Mouse (Mus musculus): ENCODE results near the gene Kcnt1. TPM values are rescaled to one million over a fixed set of nuclear protein-coding genes. Genes with fewer than 3 reads are reported as not detected.

Gene Kcnt1
- polyA plus RNA-seq, 1 experiment from 2014 or later: 0.32 TPM

GRCm38 (mm10) chr2:25918408-25918807, 54.9 kb downstream of the Kcnt1 start:
- ATAC-seq (ENCODE audit: insufficient number of reproducible peaks, low FRiP score, low TSS enrichment, low read depth): no peak

GRCm38 (mm10) chr2:25919972-25920371, 56.4 kb downstream of the Kcnt1 start:
- no peak overlapping the region for H3K27ac ChIP-seq (replicated peaks)
- 0 out of 2 replicates have a peak, but pooled peaks cover 9% of the 10 kb centered on the region for H3K4me1 ChIP-seq
- H3K27me3 ChIP-seq: no peaks in the 10 kb centered on the region
- H3K9me3 ChIP-seq (replicated peaks): no peaks in the 10 kb centered on the region
- H3K36me3 ChIP-seq: peaks cover 8% of the 10 kb centered on the region; the same call in 1 of the 2 replicates
- H3K4me3 ChIP-seq (replicated peaks): no peak overlapping the region
- no peak for ATAC-seq (ENCODE audit: insufficient number of reproducible peaks, low FRiP score, low TSS enrichment, low read depth)
- no peak overlapping the region for H3K4me2 ChIP-seq (replicated peaks)
- WGBS: 47% methylated on average over 3 of the region's 3 CpGs
- H3K9ac ChIP-seq: no peak overlapping the region

More at GRCm38 (mm10) chr2:25918408-25918807, 54.9 kb downstream of the Kcnt1 start:
- H3K4me1 ChIP-seq: 0 out of 2 replicates have a peak, but pooled peaks cover 9% of the 10 kb centered on the region
- WGBS: 83% methylated on average over 2 of the region's 2 CpGs
- H3K27me3 ChIP-seq: no peaks in the 10 kb centered on the region
- no peaks in the 10 kb centered on the region for H3K36me3 ChIP-seq
- H3K4me3 ChIP-seq (replicated peaks): no peak overlapping the region
- H3K9me3 ChIP-seq (replicated peaks): no peaks in the 10 kb centered on the region
- no peak overlapping the region for H3K9ac ChIP-seq
- no peak overlapping the region for H3K4me2 ChIP-seq (replicated peaks)
- no peak overlapping the region for H3K27ac ChIP-seq (replicated peaks)

GRCm38 (mm10) chr2:25923799-25924198, 60.3 kb downstream of the Kcnt1 start:
- H3K4me1 ChIP-seq: 0 out of 2 replicates have a peak, but pooled peaks cover 9% of the 10 kb centered on the region
- ATAC-seq (ENCODE audit: insufficient number of reproducible peaks, low FRiP score, low TSS enrichment, low read depth): no peak
- no peaks in the 10 kb centered on the region for H3K9me3 ChIP-seq (replicated peaks)
- peaks cover 31% of the 10 kb centered on the region for H3K36me3 ChIP-seq
- H3K4me3 ChIP-seq (replicated peaks): no peak overlapping the region
- no peaks in the 10 kb centered on the region for H3K27me3 ChIP-seq
- no peak overlapping the region for H3K9ac ChIP-seq
- no peak overlapping the region for H3K27ac ChIP-seq (replicated peaks)
- H3K4me2 ChIP-seq (replicated peaks): no peak overlapping the region
- WGBS: 80% methylated on average over 2 of the region's 2 CpGs

- WGBS: 86% methylated on average over 4 of the region's 4 CpGs
Observed at GRCm38 (mm10) chr2:25924934-25925333, 61.4 kb downstream of the Kcnt1 start.

GRCm38 (mm10) chr2:25927821-25928220, 64.3 kb downstream of the Kcnt1 start:
- H3K4me2 ChIP-seq (replicated peaks): no peak overlapping the region
- 88% methylated on average over 7 of the region's 7 CpGs for WGBS
- no peak overlapping the region for H3K9ac ChIP-seq
- no peaks in the 10 kb centered on the region for H3K9me3 ChIP-seq (replicated peaks)
- no peaks in the 10 kb centered on the region for H3K27me3 ChIP-seq
- peaks cover 63% of the 10 kb centered on the region for H3K36me3 ChIP-seq
- H3K4me3 ChIP-seq (replicated peaks): no peak overlapping the region
- no peaks in the 10 kb centered on the region for H3K4me1 ChIP-seq
- no peak overlapping the region for H3K27ac ChIP-seq (replicated peaks)
- no peak for ATAC-seq (ENCODE audit: insufficient number of reproducible peaks, low FRiP score, low TSS enrichment, low read depth)

More at GRCm38 (mm10) chr2:25924934-25925333, 61.4 kb downstream of the Kcnt1 start:
- Histone ChIP-seq H3K36me3 (peaks cover 38% of the 10 kb centered on the region), H3K4me3 (replicated peaks) (no peak overlapping the region), H3K4me2 (replicated peaks) (no peak overlapping the region), H3K27ac (replicated peaks) (no peak overlapping the region), H3K27me3 (no peaks in the 10 kb centered on the region), H3K9ac (no peak overlapping the region), H3K9me3 (replicated peaks) (no peaks in the 10 kb centered on the region), H3K4me1 (0 out of 2 replicates have a peak, but pooled peaks cover 7% of the 10 kb centered on the region)
- ATAC-seq (ENCODE audit: insufficient number of reproducible peaks, low FRiP score, low TSS enrichment, low read depth): no peak

- Histone ChIP-seq H3K36me3 (peaks cover 83% of the 10 kb centered on the region), H3K27ac (replicated peaks) (no peak overlapping the region), H3K4me2 (replicated peaks) (no peak overlapping the region), H3K27me3 (no peaks in the 10 kb centered on the region), H3K9ac (no peak overlapping the region), H3K4me1 (no peaks in the 10 kb centered on the region), H3K4me3 (replicated peaks) (no peak overlapping the region), H3K9me3 (replicated peaks) (no peaks in the 10 kb centered on the region)
- 77% methylated on average over 6 of the region's 6 CpGs for WGBS
- no peak for ATAC-seq (ENCODE audit: insufficient number of reproducible peaks, low FRiP score, low TSS enrichment, low read depth)
Observed at GRCm38 (mm10) chr2:25931249-25931859, 67.8 kb downstream of the Kcnt1 start.

GRCm38 (mm10) chr2:25940503-25940902, 77.0 kb downstream of the Kcnt1 start:
- ATAC-seq (ENCODE audit: insufficient number of reproducible peaks, low FRiP score, low TSS enrichment, low read depth): no peak
- no peak overlapping the region for H3K27ac ChIP-seq (replicated peaks)
- H3K36me3 ChIP-seq: peaks cover 84% of the 10 kb centered on the region
- no peak overlapping the region for H3K4me2 ChIP-seq (replicated peaks)
- H3K27me3 ChIP-seq: no peaks in the 10 kb centered on the region
- H3K4me3 ChIP-seq (replicated peaks): no peak overlapping the region
- no peak overlapping the region for H3K9ac ChIP-seq
- H3K4me1 ChIP-seq: no peaks in the 10 kb centered on the region
- 83% methylated on average over 6 of the region's 6 CpGs for WGBS
- H3K9me3 ChIP-seq (replicated peaks): no peaks in the 10 kb centered on the region

- H3K9ac ChIP-seq: no peak overlapping the region
- H3K4me3 ChIP-seq (replicated peaks): no peak overlapping the region
- no peaks in the 10 kb centered on the region for H3K27me3 ChIP-seq
- H3K36me3 ChIP-seq: peaks cover 60% of the 10 kb centered on the region
- H3K27ac ChIP-seq (replicated peaks): no peak overlapping the region
- WGBS: 77% methylated on average over 2 of the region's 2 CpGs
- no peak overlapping the region for H3K4me2 ChIP-seq (replicated peaks)
- H3K4me1 ChIP-seq: no peaks in the 10 kb centered on the region
- H3K9me3 ChIP-seq (replicated peaks): no peaks in the 10 kb centered on the region
- no peak for ATAC-seq (ENCODE audit: insufficient number of reproducible peaks, low FRiP score, low TSS enrichment, low read depth)
Observed at GRCm38 (mm10) chr2:25943822-25944221, 80.3 kb downstream of the Kcnt1 start.

- H3K4me2 ChIP-seq (replicated peaks): no peak overlapping the region
- H3K36me3 ChIP-seq: peaks cover 63% of the 10 kb centered on the region
- H3K27ac ChIP-seq (replicated peaks): no peak overlapping the region
- no peaks in the 10 kb centered on the region for H3K4me1 ChIP-seq
- ATAC-seq (ENCODE audit: insufficient number of reproducible peaks, low FRiP score, low TSS enrichment, low read depth): no peak
- WGBS: 82% methylated on average over 3 of the region's 3 CpGs
- H3K4me3 ChIP-seq (replicated peaks): no peak overlapping the region
- H3K9ac ChIP-seq: no peak overlapping the region
- no peaks in the 10 kb centered on the region for H3K9me3 ChIP-seq (replicated peaks)
- H3K27me3 ChIP-seq: no peaks in the 10 kb centered on the region
Observed at GRCm38 (mm10) chr2:25947950-25948349, 84.4 kb downstream of the Kcnt1 start.

- no peak overlapping the region for H3K4me2 ChIP-seq (replicated peaks)
- H3K9ac ChIP-seq: no peak overlapping the region
- no peaks in the 10 kb centered on the region for H3K27me3 ChIP-seq
- H3K4me3 ChIP-seq (replicated peaks): no peak overlapping the region
- no peak for ATAC-seq (ENCODE audit: insufficient number of reproducible peaks, low FRiP score, low TSS enrichment, low read depth)
- no peaks in the 10 kb centered on the region for H3K9me3 ChIP-seq (replicated peaks)
- H3K36me3 ChIP-seq: peaks cover 59% of the 10 kb centered on the region
- H3K4me1 ChIP-seq: no peaks in the 10 kb centered on the region
- WGBS: 86% methylated on average over 3 of the region's 3 CpGs
- no peak overlapping the region for H3K27ac ChIP-seq (replicated peaks)
Observed at GRCm38 (mm10) chr2:25949291-25949690, 85.8 kb downstream of the Kcnt1 start.

Measured in embryonic facial prominence, embryonic 15.5 days (tissue).